Mouse (Mus musculus) intestine, postnatal 0 days (tissue): ENCODE measurements at regions not wholly inside any gene's neighbourhood (a gene's known extent, or its start where the extent isn't known, plus 50 kb on each side); places are given as distances from the start of the nearest gene placed in this dataset.
A peak's percentile ranks its signal among the peaks of the same experiment; 100 is the strongest.

Experiments used
- ATAC-seq: fragments of 200-750 bp; cut with Nextera tagmentation; 2 replicates; pipeline ENCODE4 v1.8.0; 2017; ENCODE audit warnings: mild to moderate bottlenecking, moderate TSS enrichment, moderate library complexity
- H3K27ac ChIP-seq: fragments of 300-500 bp; sonication (generic); 2 replicates; pipeline ENCODE4 v1.5.1; 2014; ENCODE audit warnings: mild to moderate bottlenecking, low read depth, low read length, moderate library complexity
- H3K27me3 ChIP-seq: fragments of 300-500 bp; sonication (generic); replicated peaks from 2 replicates; pipeline ENCODE4 v1.6.1; 2014; ENCODE audit warnings: low read length, mixed read lengths; ENCODE audit not compliant: control insufficient read depth, insufficient read depth
- H3K36me3 ChIP-seq: fragments of 300-500 bp; sonication (generic); 2 replicates; pipeline ENCODE4 v1.6.1; 2014; ENCODE audit warnings: mild to moderate bottlenecking, moderate library complexity; ENCODE audit not compliant: control insufficient read depth, insufficient read depth
- H3K4me1 ChIP-seq: fragments of 300-500 bp; sonication (generic); replicated peaks from 2 replicates; pipeline ENCODE4 v1.6.1; 2014; ENCODE audit warnings: antibody characterized with exemption, low read length, mixed read lengths; ENCODE audit not compliant: control insufficient read depth, insufficient read depth
- H3K4me2 ChIP-seq: fragments of 300-500 bp; sonication (generic); replicated peaks from 2 replicates; pipeline ENCODE4 v1.6.1; 2014; ENCODE audit warnings: low read depth, mild to moderate bottlenecking, moderate library complexity
- H3K4me3 ChIP-seq: fragments of 300-500 bp; sonication (generic); 2 replicates; pipeline ENCODE4 v1.5.1; 2014; ENCODE audit warnings: low read depth, low read length
- H3K9ac ChIP-seq: fragments of 300-500 bp; sonication (generic); 2 replicates; pipeline ENCODE4 v1.6.1; 2014; ENCODE audit warnings: mild to moderate bottlenecking, low read depth, low read length
- H3K9me3 ChIP-seq: fragments of 300-500 bp; sonication (generic); 2 replicates; pipeline ENCODE4 v1.6.1; 2016; ENCODE audit warnings: mixed run types; ENCODE audit not compliant: control insufficient read depth
- CTCF ChIP-seq: sonication (generic); IDR thresholded peaks from 2 replicates; pipeline ENCODE4 v1.5.1; 2016; ENCODE audit warnings: low read depth, mild to moderate bottlenecking, control low read depth, antibody characterized with exemption, moderate library complexity
- WGBS: fragments of 180-500 bp; shearing (Covaris S2); extraction: QIAGEN DNeasy Blood & Tissue Kit; methylation state at CpG from one replicate; pipeline ENCODE4 v1.1.7; 2014; 5-methylcytosine and 5-hydroxymethylcytosine counted together

- Histone ChIP-seq H3K4me1 (no peaks in the 10 kb centered on the region), H3K27me3 (no peaks in the 10 kb centered on the region), H3K9me3 (no peaks in the 10 kb centered on the region), H3K27ac (no peak overlapping the region), H3K36me3 (no peaks in the 10 kb centered on the region), H3K4me3 (0 out of 2 replicates have a peak overlapping the region, but pooled peaks have one; percentile 22), H3K4me2 (peak overlapping the region; percentile 37; the same call in 1 of the 2 replicates), H3K9ac (no peak overlapping the region)
- peak; percentile 87 for TF ChIP-seq CTCF
- WGBS, result 18% methylated on average over 15 of the region's 15 CpGs
- no peak for ATAC-seq
Measured at GRCm38 (mm10) chr11:39588641-39589385, 1106.2 kb downstream of the Mat2b start.

- Histone ChIP-seq H3K4me3 (no peak overlapping the region), H3K9ac (no peak overlapping the region), H3K9me3 (no peaks in the 10 kb centered on the region), H3K36me3 (no peaks in the 10 kb centered on the region), H3K27me3 (no peaks in the 10 kb centered on the region), H3K4me1 (no peaks in the 10 kb centered on the region), H3K27ac (no peak overlapping the region), H3K4me2 (no peak overlapping the region)
- no peak for ATAC-seq
- 34% methylated on average over 3 of the region's 3 CpGs for WGBS
- TF ChIP-seq CTCF, result no peak
Measured at GRCm38 (mm10) chr11:39558287-39558686, 1136.7 kb downstream of the Mat2b start.

GRCm38 (mm10) chr11:39550066-39550465 lies 1144.9 kb downstream of the Mat2b start:
- H3K9ac ChIP-seq, result no peak overlapping the region
- no peak for TF ChIP-seq CTCF
- 76% methylated on average over 3 of the region's 3 CpGs for WGBS

GRCm38 (mm10) chr11:39524866-39525649 lies 1169.9 kb downstream of the Mat2b start:
- H3K4me2 ChIP-seq, result no peak overlapping the region
- WGBS, result 57% methylated on average over 7 of the region's 7 CpGs
- H3K27ac ChIP-seq, result no peak overlapping the region
- no peak overlapping the region for H3K9ac ChIP-seq
- H3K27me3 ChIP-seq, result no peaks in the 10 kb centered on the region
- no peaks in the 10 kb centered on the region for H3K36me3 ChIP-seq
- no peak for TF ChIP-seq CTCF
- H3K4me3 ChIP-seq, result no peak overlapping the region
- H3K4me1 ChIP-seq, result no peaks in the 10 kb centered on the region
- H3K9me3 ChIP-seq, result no peaks in the 10 kb centered on the region
- no peak for ATAC-seq

More at GRCm38 (mm10) chr11:39550066-39550465, 1144.9 kb downstream of the Mat2b start:
- no peaks in the 10 kb centered on the region for H3K27me3 ChIP-seq
- no peaks in the 10 kb centered on the region for H3K4me1 ChIP-seq
- H3K4me2 ChIP-seq, result no peak overlapping the region
- H3K36me3 ChIP-seq, result no peaks in the 10 kb centered on the region
- no peaks in the 10 kb centered on the region for H3K9me3 ChIP-seq
- ATAC-seq, result no peak
- no peak overlapping the region for H3K4me3 ChIP-seq
- no peak overlapping the region for H3K27ac ChIP-seq

- Histone ChIP-seq H3K4me3 (no peak overlapping the region), H3K27ac (no peak overlapping the region), H3K4me2 (no peak overlapping the region), H3K4me1 (no peaks in the 10 kb centered on the region), H3K9me3 (no peaks in the 10 kb centered on the region), H3K27me3 (no peaks in the 10 kb centered on the region), H3K9ac (no peak overlapping the region), H3K36me3 (no peaks in the 10 kb centered on the region)
- ATAC-seq, result no peak
- 46% methylated on average over 4 of the region's 4 CpGs for WGBS
- TF ChIP-seq CTCF, result no peak
Measured at GRCm38 (mm10) chr11:39495253-39495652, 1199.8 kb downstream of the Mat2b start.

- ATAC-seq, result no peak
- H3K36me3 ChIP-seq, result no peaks in the 10 kb centered on the region
- H3K9me3 ChIP-seq, result no peaks in the 10 kb centered on the region
- no peaks in the 10 kb centered on the region for H3K27me3 ChIP-seq
- H3K4me3 ChIP-seq, result no peak overlapping the region
- H3K27ac ChIP-seq, result no peak overlapping the region
- WGBS, result 71% methylated on average over 8 of the region's 8 CpGs
- no peak overlapping the region for H3K4me2 ChIP-seq
- no peak overlapping the region for H3K9ac ChIP-seq
- H3K4me1 ChIP-seq, result no peaks in the 10 kb centered on the region
- no peak for TF ChIP-seq CTCF
Measured at GRCm38 (mm10) chr11:39477136-39477535, 1217.9 kb downstream of the Mat2b start.
